Mouse (Mus musculus) cerebellum, postnatal 10 days (tissue): ENCODE measurements around the gene Met.

Experiments used
- DNase-seq, 2 experiments: peaks; one replicate each; pipeline ENCODE4 v3.0.0; 2021; ENCODE audit warnings: mixed read lengths in 2 of 2

The Met gene

DNA sequence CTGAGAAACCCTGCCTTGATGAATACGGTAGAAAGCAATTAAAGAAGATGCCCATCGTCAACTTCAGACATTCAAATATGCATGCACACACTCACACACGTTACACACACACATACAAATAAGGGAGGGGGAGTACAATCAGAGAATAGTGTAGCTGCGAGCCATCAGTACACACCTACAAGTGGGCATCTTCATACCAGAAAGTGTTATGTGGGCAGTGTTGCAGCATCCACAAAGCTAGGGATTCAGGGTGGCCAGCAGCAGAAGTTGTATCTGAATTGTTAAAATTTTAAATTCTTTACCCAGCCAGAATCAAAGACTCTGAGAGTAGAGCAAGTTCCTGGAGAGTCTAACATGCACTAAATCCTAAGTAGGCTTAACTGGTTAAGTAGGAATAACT is 157.2 kb downstream of the Met start:
- DNase-seq, result no peak

DNA sequence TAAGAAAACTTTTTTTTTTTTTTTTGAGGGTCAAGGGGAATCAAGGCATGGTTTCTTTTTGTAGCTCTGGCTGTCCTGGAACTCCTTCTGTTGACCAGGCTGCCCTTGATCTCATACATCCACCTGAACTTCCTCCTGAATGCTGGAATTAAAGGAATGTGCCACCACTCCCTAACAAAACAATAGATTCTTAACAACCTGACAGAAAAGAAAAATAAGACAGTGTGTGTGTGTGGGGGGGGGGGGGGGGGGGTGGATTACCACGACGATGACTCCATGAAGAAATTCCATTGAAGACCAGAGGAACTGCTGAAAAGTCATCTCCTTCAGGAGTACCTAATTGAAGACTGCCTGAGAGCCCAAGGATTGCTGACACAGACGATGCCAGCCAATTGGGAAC is 157.8 kb downstream of the Met start:
- no peak for DNase-seq
